Mouse (Mus musculus) frontal cortex, postnatal 10 days (tissue): Measurements from ENCODE around the gene Tmem45b.

Experiments used
- DNase-seq, 2 experiments: peaks; one replicate each; pipeline ENCODE4 v3.0.0; 2022; ENCODE audit warnings: low spot score in 2 of 2, mixed read lengths in 1 of 2

The Tmem45b gene

GRCm38 (mm10) chr9:31404311-31404710 lies 60.0 kb downstream of the Tmem45b start:
- no peak for DNase-seq

GRCm38 (mm10) chr9:31400441-31400840 lies 63.8 kb downstream of the Tmem45b start:
- peak in 1 of 2 experiments; percentile 60 for DNase-seq

- DNase-seq: no peak
Observed at GRCm38 (mm10) chr9:31387206-31387605, 77.1 kb downstream of the Tmem45b start.

GRCm38 (mm10) chr9:31386368-31387180 lies 77.7 kb downstream of the Tmem45b start:
- peak in 1 of 2 experiments; percentile 14 for DNase-seq

- DNase-seq: peak; percentile 88 to 94
Observed at GRCm38 (mm10) chr9:31385947-31386354, 78.3 kb downstream of the Tmem45b start, which contains the start of gene Nfrkb. TSS of gene Nfrkb (plus strand) at chr9:31386192.

- no peak for DNase-seq
Observed at GRCm38 (mm10) chr9:31385500-31385869, 78.8 kb downstream of the Tmem45b start.

GRCm38 (mm10) chr9:31384786-31385499 lies 79.3 kb downstream of the Tmem45b start:
- no peak for DNase-seq

GRCm38 (mm10) chr9:31376661-31377060 lies 87.6 kb downstream of the Tmem45b start:
- DNase-seq: no peak
